Mouse (Mus musculus): ENCODE results near the gene Pax7. TPM values are rescaled to one million over a fixed set of nuclear protein-coding genes. Genes with fewer than 3 reads are reported as not detected.

Pax7 gene
- total RNA-seq, 2 experiments from 2014 or later: not detected

DNA sequence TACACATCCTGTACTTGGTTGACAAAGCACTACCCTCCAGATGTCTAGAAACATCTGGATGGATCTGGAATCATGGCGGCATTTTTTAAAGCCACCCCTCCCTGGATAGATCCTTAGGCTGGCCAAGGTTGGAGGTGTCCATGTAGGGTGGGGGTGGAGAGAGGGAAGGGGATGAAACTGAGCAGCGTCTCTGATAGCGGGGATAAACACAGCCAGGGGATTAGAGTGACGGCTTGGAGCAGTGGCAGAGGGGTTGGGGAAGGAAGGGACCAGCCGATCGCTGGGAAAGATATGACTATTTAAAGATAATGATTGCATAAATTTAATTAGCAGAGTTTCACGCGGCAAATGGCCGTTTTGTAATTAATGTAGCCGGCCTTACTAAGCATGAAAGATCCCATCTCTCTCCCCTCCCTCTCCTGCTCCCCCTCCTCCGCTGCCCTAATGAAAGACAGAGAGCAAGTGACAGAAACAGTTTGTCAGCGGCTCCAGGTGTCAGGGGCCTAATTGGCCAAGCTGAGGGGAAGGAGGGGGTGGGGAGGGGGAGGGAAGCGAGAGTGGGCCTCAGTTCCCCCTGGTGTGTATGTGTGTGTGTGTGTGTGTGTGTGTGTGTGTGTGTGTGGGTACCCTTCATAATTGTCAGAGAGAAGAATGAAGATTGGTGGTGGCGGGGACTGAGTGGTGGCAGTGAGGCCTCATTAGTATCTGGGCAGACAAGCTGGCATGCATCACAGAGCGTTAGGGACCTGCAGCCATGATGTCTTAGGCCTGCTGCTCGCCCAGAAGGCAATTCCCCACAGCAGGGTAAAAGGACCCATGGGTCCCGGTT is 74.6 kb downstream of the Pax7 start:
- no peak for DNase-seq (ENCODE audit: extremely low spot score in 1 of 2, low spot score in 1 of 2)

DNA sequence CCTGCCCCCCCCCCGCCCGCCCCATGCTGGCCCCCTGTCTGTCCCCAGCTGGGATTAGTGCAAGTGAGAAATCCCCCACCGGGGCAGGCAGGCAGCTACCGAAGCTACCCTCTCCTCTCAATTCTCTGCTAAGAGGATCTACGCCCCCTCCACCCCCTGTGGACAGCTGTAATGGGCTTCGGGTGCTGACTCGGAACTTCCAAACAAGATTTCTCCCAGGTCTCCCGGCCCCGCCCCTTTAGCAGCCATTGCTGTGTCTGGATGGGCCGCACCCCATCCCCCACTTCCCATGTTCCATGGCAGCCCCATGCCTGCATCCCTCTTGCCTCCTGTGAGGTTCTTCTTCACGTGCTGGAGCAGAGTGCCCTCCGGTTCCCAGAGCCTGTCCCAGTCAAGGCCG is 76.4 kb downstream of the Pax7 start:
- no peak for DNase-seq (ENCODE audit: extremely low spot score in 1 of 2, low spot score in 1 of 2)

DNA sequence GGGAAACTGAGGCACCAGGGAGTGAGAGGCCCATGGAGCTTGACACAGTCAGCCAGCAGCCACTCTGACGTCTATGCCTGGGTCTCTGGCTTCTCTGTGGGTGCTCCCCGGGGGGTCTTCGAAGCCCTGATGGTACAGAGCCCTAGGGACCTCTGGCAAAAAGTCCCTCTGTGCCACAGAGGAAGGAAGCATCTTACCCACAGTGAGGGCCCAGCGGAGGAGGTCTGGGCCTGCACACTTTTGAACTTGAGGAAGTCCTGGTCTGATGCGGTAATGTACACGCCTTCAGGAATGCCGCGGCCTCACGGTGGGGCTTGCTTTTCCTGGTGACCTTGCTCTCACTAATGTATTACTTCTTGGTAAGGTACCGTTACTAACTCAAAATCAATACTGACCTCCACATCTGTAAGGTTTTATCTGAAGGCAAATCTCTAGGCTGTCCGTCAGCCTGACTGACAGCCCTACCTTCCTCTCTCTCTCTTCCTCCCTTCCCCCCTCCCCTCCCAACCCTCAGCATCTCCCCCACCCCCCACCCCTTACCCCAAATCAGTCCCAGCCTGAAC is 79.1 kb downstream of the Pax7 start:
- DNase-seq (ENCODE audit: extremely low spot score in 1 of 2, low spot score in 1 of 2): no peak

DNA sequence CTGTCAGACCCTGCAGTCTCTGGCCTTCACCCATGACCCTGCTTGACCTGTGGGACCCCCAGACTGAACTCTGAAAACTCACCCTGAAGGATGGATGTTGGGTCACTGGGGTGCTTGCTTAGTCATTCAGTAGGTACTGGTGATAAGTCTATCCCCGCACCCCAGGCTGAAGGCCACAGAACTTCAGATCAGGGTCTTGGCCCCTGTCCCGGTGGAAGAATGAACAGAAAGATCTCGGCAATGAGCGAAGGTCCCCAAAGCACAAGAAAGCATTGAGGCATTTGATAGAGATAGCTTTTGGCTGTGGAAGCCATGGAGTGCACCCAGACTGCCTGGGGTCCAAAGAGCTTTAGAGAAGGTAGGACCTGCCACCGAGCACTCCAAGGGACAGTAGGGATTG is 82.4 kb downstream of the Pax7 start:
- no peak for DNase-seq (ENCODE audit: extremely low spot score in 1 of 2, low spot score in 1 of 2)

DNA sequence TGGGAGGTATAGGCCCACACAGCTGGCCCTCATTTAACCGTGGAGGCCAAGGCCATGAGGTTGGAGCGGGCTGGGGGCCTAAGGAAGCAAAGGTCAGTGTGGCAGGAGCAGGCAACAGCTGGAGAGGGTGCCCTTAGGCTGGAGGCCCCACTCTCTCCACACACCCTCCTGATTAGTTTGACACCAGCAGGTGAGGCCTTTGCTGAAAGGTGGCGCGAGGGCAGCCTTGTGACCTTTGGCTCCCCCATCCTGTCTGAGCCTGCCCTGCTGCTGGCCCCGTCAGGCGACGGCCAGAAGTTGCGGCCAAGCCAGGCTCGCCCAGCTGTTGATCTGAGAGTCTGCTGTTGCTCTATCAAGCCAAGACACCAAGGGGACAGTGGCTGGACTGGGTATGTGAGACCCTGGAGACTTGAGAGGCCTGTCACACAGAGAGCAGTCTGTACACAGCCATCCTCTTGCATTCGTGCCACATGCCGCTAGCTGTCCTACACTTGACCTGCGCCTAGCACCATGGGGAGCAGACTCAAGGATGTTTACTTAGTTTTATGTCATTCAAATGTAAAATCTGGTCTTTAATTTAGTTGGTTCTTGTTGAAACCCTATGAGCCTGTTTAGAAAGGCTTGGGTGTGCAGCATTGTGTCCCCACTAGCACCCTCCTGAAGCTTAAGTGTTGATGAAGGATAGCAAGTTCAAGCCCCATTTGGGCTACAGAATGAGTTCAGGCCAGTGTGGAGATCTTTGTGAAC is 86.0 kb downstream of the Pax7 start:
- DNase-seq (ENCODE audit: extremely low spot score in 1 of 2, low spot score in 1 of 2): no peak

DNA sequence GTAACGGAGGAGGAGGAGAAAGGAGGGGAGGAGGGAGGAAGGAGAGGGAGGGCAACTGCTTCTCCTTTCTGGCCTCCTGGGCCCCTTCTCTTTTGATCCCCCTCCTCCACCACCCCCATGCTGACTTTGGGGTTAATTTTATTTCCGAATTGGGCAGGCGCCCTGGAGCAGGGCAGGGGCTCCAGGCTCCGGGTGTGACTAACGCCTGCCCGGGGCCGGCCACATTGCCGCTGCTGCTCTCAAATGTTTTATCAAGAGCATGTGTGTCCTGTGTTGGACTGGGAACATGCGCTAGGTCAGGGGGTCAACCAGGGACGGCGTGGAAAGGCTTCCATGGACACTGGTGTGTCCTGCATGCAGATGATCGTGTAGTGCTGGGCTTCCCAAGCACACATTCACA is 87.2 kb downstream of the Pax7 start:
- DNase-seq (ENCODE audit: extremely low spot score in 1 of 2, low spot score in 1 of 2): no peak

DNA sequence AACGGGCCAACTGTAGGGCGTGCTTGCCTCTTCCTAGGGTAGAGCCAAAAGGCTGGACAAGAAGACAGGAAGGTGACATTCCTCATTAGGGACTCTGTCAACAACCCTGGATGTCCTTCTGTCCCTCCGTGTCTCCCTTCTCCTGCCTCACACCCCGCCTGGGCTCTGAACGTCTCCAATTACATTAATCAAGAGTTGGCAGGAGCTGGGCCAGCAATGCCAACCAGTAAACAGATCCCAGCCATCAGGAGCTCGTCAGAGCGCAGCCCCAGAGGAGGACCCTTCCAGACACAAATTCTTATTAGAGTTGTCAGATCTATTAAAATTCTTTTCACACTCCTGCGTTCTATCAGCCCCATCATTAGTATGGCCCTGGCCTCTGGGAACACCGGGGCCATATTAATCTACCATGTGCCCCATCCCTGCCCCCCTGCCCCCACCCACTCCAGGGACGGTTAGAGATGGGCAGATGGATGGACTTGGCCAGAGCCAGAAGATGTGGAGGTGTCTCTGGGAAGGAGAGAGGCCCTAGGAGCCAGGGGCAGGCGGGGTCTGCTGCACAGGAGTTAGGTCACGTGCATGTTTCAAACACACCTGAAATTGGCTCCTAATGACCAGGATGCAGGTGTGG is 88.4 kb downstream of the Pax7 start:
- DNase-seq (ENCODE audit: extremely low spot score in 1 of 2, low spot score in 1 of 2): no peak

DNA sequence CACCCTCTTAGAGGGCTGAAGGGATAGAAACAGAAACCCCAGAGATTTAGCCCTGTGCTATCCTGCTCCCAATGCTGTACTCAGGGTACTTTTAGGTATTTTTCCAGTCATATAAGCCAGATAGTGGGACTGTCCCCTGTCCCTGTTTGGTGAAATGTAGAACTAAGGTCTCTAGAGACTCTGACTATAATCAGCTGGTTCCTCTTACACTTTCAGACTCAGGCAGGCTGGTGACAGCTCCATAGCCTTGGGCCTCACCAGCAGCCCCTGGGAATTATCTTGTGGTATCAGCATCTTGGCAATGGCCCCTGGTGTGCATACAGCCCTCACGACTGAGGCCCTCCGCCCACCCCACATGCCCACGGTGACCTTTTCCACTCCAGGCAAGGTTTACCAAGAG is 89.7 kb downstream of the Pax7 start:
- DNase-seq (ENCODE audit: extremely low spot score in 1 of 2, low spot score in 1 of 2): no peak

DNA sequence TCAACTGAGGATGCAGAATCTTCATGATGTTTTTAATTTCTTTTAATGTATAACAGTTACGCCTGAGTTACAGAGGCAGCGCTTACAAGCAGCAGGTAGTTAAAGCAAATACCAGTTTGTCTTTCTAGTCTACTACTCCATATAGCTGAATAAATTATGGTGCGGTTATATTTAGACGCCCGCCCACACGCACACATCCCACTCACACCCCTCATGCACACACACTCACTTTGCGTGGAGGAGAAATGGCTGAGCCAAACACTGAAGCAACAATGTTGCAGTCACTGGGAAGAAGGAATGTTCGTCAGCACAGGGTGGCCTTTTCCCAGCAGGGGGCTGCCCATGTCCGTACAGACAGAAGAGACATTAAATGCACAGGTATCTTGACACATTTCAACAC is 96.3 kb downstream of the Pax7 start:
- peak; percentile 12 to 13 for DNase-seq (ENCODE audit: extremely low spot score in 1 of 2, low spot score in 1 of 2)

DNA sequence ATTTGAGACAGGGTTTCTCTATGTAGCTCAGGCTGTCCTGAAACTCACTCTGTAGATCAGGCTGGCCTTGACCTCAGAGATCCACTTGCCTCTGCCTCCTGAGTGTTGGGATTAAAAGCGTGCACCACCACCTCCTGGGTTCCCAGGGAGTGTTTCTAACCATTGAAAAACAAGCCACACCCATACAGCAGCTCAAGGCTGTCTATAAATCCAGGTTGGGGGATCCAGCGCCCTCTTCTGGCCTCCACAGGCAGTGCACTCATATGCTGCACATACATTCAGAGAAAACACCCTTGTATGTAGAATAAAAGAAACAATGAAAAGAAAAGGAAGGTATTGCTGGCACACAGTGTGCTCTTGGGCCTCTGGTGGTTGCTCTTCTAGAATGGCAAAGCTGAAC is 106.2 kb downstream of the Pax7 start:
- DNase-seq (ENCODE audit: extremely low spot score in 1 of 2, low spot score in 1 of 2): no peak

DNA sequence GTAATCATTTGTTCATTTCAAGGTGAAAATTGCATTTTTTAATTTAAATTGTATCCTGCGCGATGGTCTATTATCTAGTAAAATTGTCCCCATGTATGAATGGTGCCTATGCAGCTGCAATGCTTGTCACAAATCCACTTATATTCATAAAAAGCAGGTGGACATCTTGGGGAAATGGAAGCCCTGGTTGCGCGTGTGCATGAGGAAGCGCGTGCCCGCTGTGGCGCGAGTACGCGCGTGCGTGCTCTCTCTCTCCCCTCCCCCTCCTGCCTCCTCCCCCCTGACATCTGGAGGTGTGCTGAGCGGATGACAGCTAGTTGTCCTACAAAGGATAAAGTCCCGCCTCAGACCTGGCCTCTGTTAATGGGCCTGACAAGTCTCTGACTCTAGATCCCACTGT is 107.9 kb downstream of the Pax7 start:
- no peak for DNase-seq (ENCODE audit: extremely low spot score in 1 of 2, low spot score in 1 of 2)

DNA sequence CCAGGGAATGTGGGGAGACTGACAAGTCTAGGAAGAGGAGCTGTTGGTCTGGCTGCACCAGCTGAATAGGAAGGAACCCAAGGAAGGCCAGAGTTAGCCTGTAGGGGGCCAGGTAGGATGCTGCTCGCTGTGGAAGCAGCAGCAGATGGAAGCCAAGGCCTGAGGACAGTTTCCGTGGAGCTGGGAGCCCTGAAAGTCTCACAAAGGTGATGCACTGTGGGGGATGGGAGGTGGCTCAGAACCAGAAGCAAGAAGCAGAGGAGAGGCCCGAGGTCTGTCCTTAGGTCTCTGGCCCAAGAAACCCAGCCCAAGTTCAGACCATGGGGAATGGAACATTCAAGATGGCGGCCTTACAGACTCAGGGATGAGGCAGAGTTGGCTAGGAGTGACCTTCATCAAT is 109.0 kb downstream of the Pax7 start:
- no peak for DNase-seq (ENCODE audit: extremely low spot score in 1 of 2, low spot score in 1 of 2)

DNA sequence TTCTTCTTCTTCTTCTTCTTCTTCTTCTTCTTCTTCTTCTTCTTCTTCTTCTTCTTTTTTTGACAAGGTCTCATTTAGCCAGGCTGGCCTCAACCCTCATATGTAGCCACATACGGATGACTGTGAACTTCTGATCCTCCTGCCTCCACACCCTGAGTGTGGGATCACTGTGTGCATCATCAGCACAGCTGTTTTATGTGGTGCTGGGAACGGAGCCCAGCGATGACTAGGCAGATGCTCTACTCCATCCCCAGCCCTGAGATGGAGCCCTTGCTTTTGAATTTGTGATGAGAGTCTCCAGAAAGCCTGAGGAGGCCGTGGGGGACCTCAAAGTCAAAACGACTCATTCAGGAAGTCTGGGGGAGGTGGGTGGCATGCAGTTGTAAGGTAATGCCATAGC is 114.3 kb downstream of the Pax7 start:
- no peak for DNase-seq (ENCODE audit: extremely low spot score in 1 of 2, low spot score in 1 of 2)

DNA sequence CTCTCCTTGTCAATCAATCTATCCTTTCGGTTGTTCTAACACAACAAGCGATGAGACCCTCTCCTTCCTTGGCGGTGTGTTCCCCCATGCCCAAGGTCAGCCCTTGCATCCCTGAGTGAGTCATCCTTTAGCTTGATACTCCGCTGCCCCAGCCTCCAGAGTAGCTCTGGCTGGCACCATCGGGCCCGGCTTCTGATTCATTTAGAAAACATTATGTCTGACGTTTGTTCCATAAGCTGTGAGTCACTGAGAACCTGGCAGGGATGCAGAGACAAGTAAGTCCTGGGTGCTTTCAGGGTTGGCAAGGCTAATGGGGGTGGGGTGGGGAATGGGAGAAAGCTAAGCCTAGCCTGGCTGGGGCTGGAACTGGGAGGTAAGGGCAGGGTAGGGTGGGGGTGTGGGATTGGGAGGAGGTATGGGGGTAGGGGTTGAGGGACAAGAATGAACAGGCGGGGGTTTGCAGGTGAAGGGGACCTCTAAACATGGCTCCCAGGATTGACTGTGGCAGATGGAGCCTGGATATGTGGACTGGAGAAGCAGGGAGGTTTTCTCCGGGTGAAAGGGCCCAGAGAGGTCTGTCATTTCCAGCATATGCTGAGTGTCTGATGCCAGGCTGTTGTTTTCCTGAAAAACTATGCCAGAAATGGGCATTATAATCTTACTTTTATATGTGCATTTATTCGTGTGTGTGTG is 116.7 kb downstream of the Pax7 start:
- DNase-seq (ENCODE audit: extremely low spot score in 1 of 2, low spot score in 1 of 2): peak; percentile 13

DNA sequence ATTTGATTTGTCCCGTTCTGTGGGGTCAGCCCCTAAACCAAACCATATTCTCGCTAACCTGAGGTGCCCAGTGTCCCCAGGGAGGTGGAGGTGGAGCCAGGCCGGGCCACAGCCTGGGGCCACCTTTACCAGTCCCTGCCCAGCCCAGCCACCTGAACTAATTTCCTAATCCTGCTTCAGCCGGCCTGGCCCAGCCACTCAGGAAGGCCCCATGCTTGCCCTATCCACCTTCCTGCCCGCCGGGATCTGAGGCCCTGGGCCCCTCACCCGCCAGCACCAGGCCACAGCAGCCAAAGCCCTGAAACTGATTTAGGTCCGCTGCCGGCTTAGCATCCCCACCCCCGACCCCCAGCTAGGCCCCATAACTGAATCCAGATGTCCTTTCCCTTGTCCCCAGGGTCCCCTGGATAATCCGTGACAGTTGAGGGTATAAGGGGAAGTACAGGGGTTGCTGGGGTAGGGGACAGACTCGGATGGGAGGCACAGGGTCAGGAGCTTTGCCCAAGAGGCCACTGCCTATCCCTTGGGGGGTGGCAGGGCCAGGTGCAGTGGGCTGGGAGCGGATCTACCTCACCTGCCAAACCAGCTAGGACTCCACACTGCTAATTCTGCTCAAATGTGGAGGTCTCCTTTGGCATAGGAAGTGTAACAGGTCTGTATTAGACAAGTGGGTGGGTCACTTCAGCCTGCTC is 117.9 kb downstream of the Pax7 start:
- no peak for DNase-seq (ENCODE audit: extremely low spot score in 1 of 2, low spot score in 1 of 2)

DNA sequence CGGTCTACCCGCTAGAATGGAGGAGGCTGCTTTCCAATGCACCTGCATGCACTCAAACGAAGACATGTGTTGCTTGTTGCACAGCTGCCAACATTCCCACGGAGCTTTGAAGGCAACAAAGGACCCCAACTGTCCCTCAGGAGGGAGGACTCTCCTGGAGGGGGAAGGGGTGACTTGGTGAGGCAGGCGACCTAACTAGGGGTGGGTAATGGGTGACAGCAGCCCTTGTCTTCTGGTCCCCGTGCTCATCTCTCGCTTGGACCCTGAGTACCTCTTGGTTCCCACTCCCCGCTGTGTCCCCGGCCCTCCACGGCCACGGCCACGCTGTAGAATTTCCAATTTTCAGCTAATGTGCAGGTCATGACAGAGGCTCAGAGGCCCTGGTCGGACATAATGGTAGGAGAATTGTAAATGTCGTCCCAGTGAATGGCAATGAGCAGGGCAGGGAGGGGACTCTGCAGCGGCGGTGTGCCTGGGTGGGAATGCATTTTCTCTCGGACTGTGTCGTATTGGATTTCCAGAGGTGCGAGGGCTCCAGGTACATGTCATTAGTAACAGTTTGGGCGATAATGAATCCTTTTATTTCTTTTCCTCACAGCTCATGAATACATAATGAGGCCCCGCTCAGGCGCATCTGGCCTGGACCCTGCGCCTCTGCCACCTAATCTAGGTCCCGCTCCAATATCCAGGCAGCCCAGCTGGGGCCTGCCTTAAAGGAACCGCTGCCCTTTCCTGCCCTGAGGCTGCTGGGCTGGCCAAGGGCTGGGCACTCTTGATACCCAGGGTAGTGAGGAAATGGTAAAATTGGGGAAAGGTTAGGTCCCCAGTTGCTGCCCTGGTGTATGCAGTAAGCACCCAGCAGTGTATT is 122.6 kb downstream of the Pax7 start:
- no peak for DNase-seq (ENCODE audit: extremely low spot score in 1 of 2, low spot score in 1 of 2)

DNA sequence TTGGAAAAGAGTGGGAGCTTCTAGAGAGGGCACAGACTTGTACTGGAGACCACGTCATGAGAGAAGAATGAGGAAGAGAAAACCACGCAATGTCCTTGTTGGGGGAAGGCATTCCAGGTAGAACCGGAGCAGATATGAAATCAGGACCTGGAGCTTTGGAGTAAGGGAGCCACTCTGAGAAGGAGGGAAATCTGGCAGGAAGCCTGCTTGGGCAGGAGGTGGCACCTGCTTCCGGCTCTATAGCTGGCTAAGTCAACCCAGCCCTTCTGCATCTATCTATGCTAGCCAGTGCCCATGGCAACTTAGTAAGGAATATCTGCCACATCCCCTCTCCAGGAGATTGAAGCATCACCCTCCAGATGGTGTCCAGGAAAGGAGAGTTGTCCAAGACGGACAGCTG is 127.3 kb downstream of the Pax7 start:
- DNase-seq (ENCODE audit: extremely low spot score in 1 of 2, low spot score in 1 of 2): no peak

DNA sequence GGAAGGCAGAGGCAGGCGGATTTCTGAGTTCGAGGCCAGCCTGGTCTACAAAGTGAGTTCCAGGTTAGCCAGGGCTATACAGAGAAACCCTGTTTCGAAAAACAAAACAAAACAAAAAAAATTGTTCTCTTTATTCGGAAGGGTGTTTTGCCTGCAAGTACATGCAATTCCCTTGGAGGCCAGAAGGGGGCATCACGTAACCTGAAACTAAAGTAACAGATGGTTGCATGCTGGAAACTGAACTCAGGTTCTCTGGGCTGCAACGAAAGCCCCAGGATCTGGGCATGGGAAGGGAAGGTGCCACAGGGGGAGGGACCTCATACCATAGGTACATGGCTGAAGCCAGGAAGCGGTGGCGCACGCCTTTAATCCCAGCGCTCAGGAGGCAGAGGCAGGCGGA is 129.9 kb downstream of the Pax7 start:
- DNase-seq (ENCODE audit: extremely low spot score in 1 of 2, low spot score in 1 of 2): no peak

DNA sequence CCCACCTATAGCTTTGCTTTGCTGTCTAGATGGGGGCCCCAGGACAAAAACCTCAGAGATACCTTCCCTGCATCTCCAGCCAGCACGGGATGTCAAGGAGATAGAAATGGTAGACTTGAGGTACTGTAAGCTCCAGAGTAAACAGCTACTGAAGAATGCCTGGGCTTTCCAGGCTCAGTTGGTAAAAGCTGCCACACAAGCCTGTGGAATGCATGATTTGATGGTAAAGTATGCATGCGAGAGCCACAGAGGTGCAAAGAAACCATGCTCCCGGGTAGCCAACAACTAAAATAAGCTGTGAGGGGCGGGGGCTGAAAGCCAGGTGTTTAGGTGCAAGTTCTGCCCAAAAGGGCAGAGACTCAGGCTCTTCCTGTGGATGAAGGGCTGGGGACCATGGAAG is 130.4 kb downstream of the Pax7 start:
- no peak for DNase-seq (ENCODE audit: extremely low spot score in 1 of 2, low spot score in 1 of 2)

All from layer of hippocampus, postnatal 25 days (tissue).